15 mouse cellular contexts compared by ENCODE assay signal in the genomic region with DNA sequence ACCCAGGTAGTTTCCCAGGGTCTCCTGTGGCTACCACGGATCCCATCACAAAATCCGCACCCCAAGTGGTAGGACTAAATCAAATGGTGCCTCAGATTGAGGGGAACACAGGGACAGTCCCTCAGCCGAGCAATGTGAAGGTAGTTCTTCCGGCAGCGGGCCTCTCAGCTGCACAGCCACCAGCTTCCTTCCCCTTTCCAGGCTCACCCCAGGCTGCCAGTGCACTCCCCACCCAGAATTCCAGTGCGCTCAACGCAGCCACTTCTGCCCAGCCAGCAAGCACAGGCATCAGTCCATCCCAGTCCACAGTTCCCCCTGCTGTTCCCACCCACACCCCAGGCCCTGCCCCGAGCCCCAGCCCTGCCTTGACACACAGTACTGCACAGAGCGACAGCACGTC. TPM values are rescaled to one million over a fixed set of nuclear protein-coding genes. Genes with fewer than 3 reads are reported as not detected.
DNase-seq lines count a peak whose midpoint lies in the region; ATAC-seq and TF ChIP-seq lines count a peak whose summit lies in the region.
"Had no signal": no experiment of that assay in that cellular context is flagged by ENCODE, and none has a peak within 500 bp of the region (broad histone marks: within the 10 kb centered on the region; RNA-seq: fewer than 3 reads in every experiment).

No protein-coding gene starts in this region.

- TF ChIP-seq CTCF in spleen, adult 2 months (IDR thresholded peaks at IDR 0.05; ENCODE audit: extremely low read depth, insufficient read depth, insufficient read length, insufficient replicate concordance): no peak

- ATAC-seq in forebrain, embryonic 13.5 days: 0 out of 2 replicates have a peak, but pooled peaks have one; percentile 13
- ATAC-seq in forebrain, embryonic 12.5 days (ENCODE audit: low FRiP score): no peak
- ATAC-seq in liver, embryonic 11.5 days (replicated peaks; ENCODE audit: low FRiP score): no peak; the same call in 1 of the 2 replicates
- ATAC-seq in hematopoietic stem cell, adult 5-6 weeks (replicated peaks in 1 of 2; ENCODE audit: insufficient read depth in 1 of 2, low FRiP score in 2 of 2, low TSS enrichment in 1 of 2, low read depth in 1 of 2, poor library complexity in 2 of 2, severe bottlenecking in 2 of 2): peak; percentile 88
- ATAC-seq in erythroid progenitor cell, adult 5-6 weeks (replicated peaks; ENCODE audit: low FRiP score, poor library complexity, severe bottlenecking): no peak
- ATAC-seq: midbrain, embryonic 16.5 days had no signal

- H3K4me3 ChIP-seq in forebrain, embryonic 13.5 days: no peak overlapping the region
- no peak overlapping the region for H3K4me3 ChIP-seq in forebrain, embryonic 12.5 days (replicated peaks)
- no peak overlapping the region for H3K4me3 ChIP-seq in liver, embryonic 11.5 days (ENCODE audit: low read depth, low read length)
- no peak overlapping the region for H3K4me3 ChIP-seq in spleen, adult 2 months (ENCODE audit: extremely low read depth, insufficient read depth, insufficient read length)
- H3K4me3 ChIP-seq: erythroblast, embryonic 14.5 days; heart, embryonic 10.5 days; hindbrain, embryonic 10.5 days had no signal

- no peaks in the 10 kb centered on the region for H3K27me3 ChIP-seq in forebrain, embryonic 13.5 days
- H3K27me3 ChIP-seq in forebrain, embryonic 12.5 days: no peaks in the 10 kb centered on the region
- H3K27me3 ChIP-seq in liver, embryonic 11.5 days (replicated peaks; ENCODE audit: control insufficient read depth, insufficient read depth, low read length): no peaks in the 10 kb centered on the region
- H3K27me3 ChIP-seq in spleen, adult 2 months (ENCODE audit: control insufficient read depth, insufficient read depth, low read length): no peaks in the 10 kb centered on the region

- no peak overlapping the region for H3K9ac ChIP-seq in forebrain, embryonic 13.5 days
- H3K9ac ChIP-seq in forebrain, embryonic 12.5 days: no peak overlapping the region
- H3K9ac ChIP-seq in liver, embryonic 11.5 days (ENCODE audit: low read depth, low read length): no peak overlapping the region

- intact Hi-C loops in heart, postnatal 25 days (cut with DNase I): loop anchor here (10.0 kb wide), 1 partner anchor 286 kb away; no protein-coding TSS in a partner anchor

- 94% methylated on average over 10 of the region's 10 CpGs for WGBS in forebrain, embryonic 13.5 days
- WGBS in forebrain, embryonic 12.5 days: 97% methylated on average over 10 of the region's 10 CpGs
- WGBS in liver, embryonic 11.5 days: 81% methylated on average over 10 of the region's 10 CpGs
- WGBS in spleen, adult 2 months: 45% methylated on average over 10 of the region's 10 CpGs

- H3K4me1 ChIP-seq in forebrain, embryonic 13.5 days: no peaks in the 10 kb centered on the region
- no peaks in the 10 kb centered on the region for H3K4me1 ChIP-seq in forebrain, embryonic 12.5 days
- peaks cover 3% of the 10 kb centered on the region; the same call in 1 of the 2 replicates for H3K4me1 ChIP-seq in liver, embryonic 11.5 days (replicated peaks; ENCODE audit: control insufficient read depth, insufficient read depth, low read length)
- H3K4me1 ChIP-seq in spleen, adult 2 months (ENCODE audit: control insufficient read depth, insufficient read depth, insufficient read length): peaks cover 17% of the 10 kb centered on the region

- H3K36me3 ChIP-seq in forebrain, embryonic 13.5 days (ENCODE audit: poor library complexity, severe bottlenecking): peaks cover 28% of the 10 kb centered on the region
- H3K36me3 ChIP-seq in forebrain, embryonic 12.5 days (replicated peaks): peaks cover 27% of the 10 kb centered on the region
- peaks cover 26% of the 10 kb centered on the region for H3K36me3 ChIP-seq in liver, embryonic 11.5 days (ENCODE audit: control insufficient read depth, insufficient read depth, low read length)
- H3K36me3 ChIP-seq in spleen, adult 2 months (ENCODE audit: control insufficient read depth, insufficient read depth, low read length): peaks cover 28% of the 10 kb centered on the region

- peak; percentile 11 for DNase-seq in liver
- DNase-seq in liver, embryonic 11.5 days (ENCODE audit: low spot score): no peak
- DNase-seq in spleen, adult 2 months (ENCODE audit: low read depth in 1 of 2, low spot score in 2 of 2): peak in 1 of 2 experiments; percentile 63
- no peak for DNase-seq in heart, postnatal 25 days (ENCODE audit: low spot score)
- DNase-seq: adrenal gland, postnatal 25 days; kidney, adult 8-10 months; right cerebral cortex, postnatal 14 days had no signal

- no peak overlapping the region for H3K27ac ChIP-seq in forebrain, embryonic 13.5 days
- no peak overlapping the region for H3K27ac ChIP-seq in forebrain, embryonic 12.5 days
- H3K27ac ChIP-seq in liver, embryonic 11.5 days (ENCODE audit: low read depth, low read length): no peak overlapping the region
- peak overlapping the region; percentile 28; the same call in 1 of the 2 replicates for H3K27ac ChIP-seq in spleen, adult 2 months (ENCODE audit: insufficient read depth, low read length)
- H3K27ac ChIP-seq: heart, embryonic 10.5 days; hindbrain, embryonic 10.5 days had no signal

- H3K9me3 ChIP-seq in forebrain, embryonic 13.5 days (replicated peaks): no peaks in the 10 kb centered on the region
- H3K9me3 ChIP-seq in forebrain, embryonic 12.5 days: no peaks in the 10 kb centered on the region
- no peaks in the 10 kb centered on the region for H3K9me3 ChIP-seq in liver, embryonic 11.5 days (ENCODE audit: control insufficient read depth, low read length)
- H3K9me3 ChIP-seq: heart, embryonic 10.5 days; hindbrain, embryonic 10.5 days had no signal

- TF ChIP-seq POLR2A in spleen, adult 2 months (IDR thresholded peaks at IDR 0.05; ENCODE audit: low read depth, low read length): no peak

- H3K4me2 ChIP-seq in forebrain, embryonic 13.5 days: no peak overlapping the region
- no peak overlapping the region for H3K4me2 ChIP-seq in forebrain, embryonic 12.5 days
- H3K4me2 ChIP-seq in liver, embryonic 11.5 days: no peak overlapping the region

RNA-seq across cellular contexts. Expression of a gene that starts 40.1 kb away (rescaled TPM):
- 1.7 and 1.8 TPM in 2 replicates for polyA plus RNA-seq in forebrain, embryonic 13.5 days (2015; fragmentation: Nextera tagmentation; extraction: Ambion mirVana)
- 2.2 TPM in 2 replicates for polyA plus RNA-seq in forebrain, embryonic 12.5 days (2016; fragmentation: Nextera tagmentation; extraction: Ambion mirVana)
- polyA plus RNA-seq in liver, embryonic 11.5 days (2014; fragmentation: Nextera tagmentation; extraction: Ambion mirVana): 3.4 and 3.9 TPM in 2 replicates
- 28.2 and 31.1 TPM in 2 replicates for total RNA-seq in hematopoietic stem cell, adult 5-6 weeks (2017)
- 16.9 and 20.0 TPM in 2 replicates for polyA plus RNA-seq in spleen, adult 2 months (2012; rRNA removed)
- total RNA-seq in erythroid progenitor cell, adult 5-6 weeks (2015; ENCODE audit: low replicate concordance): 6.1 and 8.4 TPM in 2 replicates
- 4.7 and 5.1 TPM in 2 replicates for total RNA-seq in erythroid progenitor cell, adult 5-6 weeks (2017; ENCODE audit: low replicate concordance)
- total RNA-seq in heart, postnatal 25 days (2021): 1 to 10 TPM; 8.2 to 8.5 TPM

Comparison
In these comparisons a context has a peak if more than half of its experiments do, and no peak if none do; other contexts are left out.
1. ATAC-seq: peak in forebrain, embryonic 13.5 days (single experiment) and hematopoietic stem cell, adult 5-6 weeks (2 of 2); none in forebrain, embryonic 12.5 days (single experiment), liver, embryonic 11.5 days (single experiment) and erythroid progenitor cell, adult 5-6 weeks (single experiment).